Mouse (Mus musculus): ENCODE results near the gene Rgsl1.

The Rgsl1 gene

DNA sequence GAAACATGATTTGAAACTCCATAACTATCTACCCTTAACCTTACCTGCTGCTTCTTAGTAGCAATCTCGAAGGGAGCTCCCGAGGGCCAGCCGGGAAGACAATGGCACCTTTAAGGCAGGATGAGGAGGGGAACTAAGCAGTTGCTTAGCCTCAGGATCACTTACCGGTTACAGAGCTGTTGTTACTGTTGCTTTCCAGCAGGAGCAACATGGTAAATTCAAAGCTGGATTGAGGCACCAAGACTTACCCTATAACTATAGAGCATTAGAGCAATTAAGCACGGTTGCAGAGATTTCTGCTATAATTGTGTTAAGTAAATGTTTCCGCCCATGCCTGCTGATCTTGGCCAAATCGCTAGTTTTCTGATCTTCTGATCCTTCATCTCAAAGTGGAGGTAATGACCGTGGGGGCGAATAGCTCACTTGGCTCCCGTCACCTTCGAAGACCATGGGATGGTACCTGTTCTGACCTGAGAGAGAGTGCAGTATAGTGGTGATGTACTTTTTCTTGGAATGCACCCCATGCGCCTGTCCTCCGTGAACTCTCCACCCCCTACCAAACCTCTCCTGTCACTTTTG is 104.4 kb downstream of the Rgsl1 start:
- DNase-seq, result no peak

DNA sequence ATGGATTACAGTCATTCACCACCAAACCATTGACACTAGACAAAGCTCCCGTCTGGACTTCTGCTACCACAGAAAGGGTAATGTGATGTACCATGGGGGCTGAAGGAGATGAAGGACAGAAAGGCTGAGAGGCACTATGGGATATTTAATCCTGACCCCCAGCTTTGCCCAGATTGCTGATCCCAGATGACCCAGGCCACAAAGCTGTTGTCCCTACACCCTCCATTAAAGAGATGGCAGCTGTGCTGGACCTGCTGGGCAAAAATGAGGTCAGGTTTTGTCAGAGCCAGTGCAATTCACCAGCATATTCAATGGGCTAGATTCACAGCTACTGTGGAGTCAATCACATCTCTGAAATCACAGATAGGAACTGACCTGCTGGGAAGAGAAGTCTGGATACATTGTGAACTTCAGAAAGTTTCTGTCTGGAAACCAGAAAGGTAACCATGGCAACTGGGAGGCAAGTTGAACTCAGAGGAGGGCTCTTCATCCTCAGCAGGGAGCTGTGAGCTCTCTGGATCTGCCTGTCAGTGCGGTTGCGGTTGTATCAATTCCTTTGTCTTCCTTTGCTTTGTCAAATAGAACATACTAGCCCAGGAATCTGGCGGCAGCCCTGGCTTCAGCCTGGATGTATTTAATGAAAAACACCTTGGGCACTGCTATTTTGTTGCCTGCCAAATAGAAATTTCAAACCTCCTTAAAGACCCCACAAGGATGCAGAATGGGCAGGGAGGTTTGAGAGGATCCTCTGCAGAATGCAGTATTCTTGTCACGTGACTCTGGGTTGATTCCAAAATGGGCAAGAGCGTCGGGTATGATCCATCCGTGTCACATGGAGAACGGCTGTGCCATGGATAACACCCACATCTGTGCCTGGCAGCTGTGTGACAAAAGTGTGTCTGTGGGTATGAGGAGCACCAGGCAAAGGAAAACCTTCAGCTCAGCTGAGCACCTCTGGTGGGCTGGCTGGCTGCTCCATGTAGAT is 106.5 kb downstream of the Rgsl1 start:
- no peak for DNase-seq

DNA sequence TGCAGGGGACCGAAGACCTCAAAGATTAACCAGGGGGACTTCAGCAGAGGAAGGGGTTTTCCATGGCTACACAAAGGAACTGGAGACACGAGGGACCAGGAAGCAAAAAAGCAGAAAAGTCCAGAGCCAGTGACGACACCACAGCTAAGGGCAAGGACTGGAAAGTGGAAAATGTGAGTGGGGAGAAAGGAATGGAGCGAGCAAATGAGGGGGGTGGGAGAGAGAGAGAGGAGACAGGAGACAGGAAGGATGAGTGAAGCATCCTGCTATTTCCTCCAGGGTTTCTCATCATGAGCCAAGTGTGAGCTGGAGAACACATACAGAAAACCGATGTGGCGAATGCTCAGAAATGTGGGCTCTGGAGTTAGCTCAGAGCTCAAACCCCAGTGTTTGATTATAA is 107.8 kb downstream of the Rgsl1 start:
- no peak for DNase-seq

DNA sequence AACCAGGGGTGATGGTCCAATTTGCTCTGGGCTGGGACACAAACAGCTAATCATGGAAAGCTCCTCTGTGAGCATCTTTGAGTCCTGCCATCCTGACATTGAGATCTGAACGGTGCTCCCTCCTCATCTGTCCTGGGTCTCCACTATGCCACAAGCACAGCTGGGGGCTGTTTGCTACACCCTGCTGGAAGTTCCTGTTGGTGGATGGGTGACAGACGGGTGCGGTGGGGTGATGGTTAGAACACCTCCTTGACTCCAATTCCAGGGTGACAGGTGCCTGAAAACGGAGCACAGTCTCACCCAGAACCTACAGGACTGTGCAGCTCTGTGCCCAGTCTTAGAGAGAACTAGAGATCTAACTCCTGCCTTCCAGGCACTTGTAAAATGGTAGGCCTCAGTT is 109.1 kb downstream of the Rgsl1 start:
- DNase-seq, result no peak

DNA sequence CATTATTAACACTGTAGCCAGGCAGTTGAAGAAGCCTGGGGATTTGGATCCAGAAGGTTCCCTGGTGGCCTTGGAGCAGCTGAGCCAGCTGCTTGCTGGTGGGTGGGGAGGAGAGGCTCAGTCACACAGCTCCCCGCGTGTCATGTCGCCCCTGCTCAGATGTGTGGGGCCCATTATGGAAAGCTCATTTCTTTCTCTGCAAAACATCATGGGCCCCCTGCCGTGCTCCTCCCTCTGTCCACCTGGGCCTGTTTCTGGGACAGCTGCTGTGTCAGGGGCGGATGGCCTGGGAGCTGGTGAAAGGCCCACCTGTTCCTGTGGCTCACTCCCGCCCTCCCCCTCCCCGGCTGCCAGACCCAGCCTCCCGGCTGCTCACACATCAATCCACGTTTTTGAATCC is 110.8 kb downstream of the Rgsl1 start:
- DNase-seq, result no peak

DNA sequence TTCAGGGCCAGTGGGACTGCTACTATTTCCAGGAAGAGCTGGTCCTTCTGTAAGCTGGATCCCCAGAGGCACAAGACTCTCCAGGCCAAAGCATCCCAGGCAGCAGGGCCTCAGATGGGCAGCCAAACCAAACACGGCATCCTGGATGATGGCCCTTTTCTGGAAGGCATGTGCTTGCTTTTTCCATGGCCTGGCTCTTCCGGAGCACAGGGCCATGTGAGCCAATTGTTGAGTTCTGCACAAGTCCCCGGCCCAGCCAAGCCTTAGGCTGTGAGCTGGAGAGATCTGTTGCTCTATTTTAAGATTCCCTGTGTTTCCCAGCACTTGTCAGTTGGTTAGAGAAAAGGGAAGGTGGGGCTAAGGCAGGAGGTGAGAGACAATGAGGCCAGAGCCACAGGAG is 113.3 kb downstream of the Rgsl1 start:
- no peak for DNase-seq

DNA sequence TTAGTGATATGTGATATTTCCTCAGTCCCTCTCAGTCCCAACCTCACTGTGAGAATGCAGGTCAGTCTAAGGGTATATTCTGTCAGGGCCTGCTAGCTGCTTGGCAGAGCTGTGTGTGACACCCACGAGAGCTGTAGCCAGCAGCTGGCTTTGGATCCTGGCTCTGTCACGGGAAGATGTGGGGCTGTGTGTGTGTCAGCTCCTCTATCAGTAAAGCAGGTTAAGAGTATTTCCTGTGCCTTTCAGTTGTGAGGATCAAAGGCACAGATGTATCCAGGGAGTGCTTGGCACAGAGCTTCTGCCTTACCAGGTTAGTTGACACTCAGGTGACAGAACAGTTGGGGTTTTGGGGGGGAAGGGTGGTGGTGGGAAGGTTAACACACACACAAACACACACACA is 114.1 kb downstream of the Rgsl1 start:
- DNase-seq, result no peak
